Mouse (Mus musculus) CH12F3 (cell line): ENCODE results near the gene Efl1.

Experiments used
- in situ Hi-C: fragments of 300-500 bp; cut with MboI; formaldehyde crosslinking; loops from 2 replicates; pipeline ENCODE4 v1.14.3; 2020; ENCODE audit warnings: low sequenced_read_pairs

The Efl1 gene

GRCm38 (mm10) chr7:82808257-82808656 lies 159.8 kb downstream of the Efl1 start:
- in situ Hi-C loops: no loop called here

- in situ Hi-C loops: no loop called here
Measured at GRCm38 (mm10) chr7:82809126-82809525, 160.7 kb downstream of the Efl1 start.

GRCm38 (mm10) chr7:82810799-82811139 lies 162.4 kb downstream of the Efl1 start:
- in situ Hi-C loops: no loop called here

GRCm38 (mm10) chr7:82811140-82811851 lies 162.9 kb downstream of the Efl1 start:
- in situ Hi-C loops: no loop called here

GRCm38 (mm10) chr7:82812186-82813155 lies 164.1 kb downstream of the Efl1 start:
- in situ Hi-C loops: no loop called here

- in situ Hi-C loops: no loop called here
Measured at GRCm38 (mm10) chr7:82819541-82819940, 171.1 kb downstream of the Efl1 start.

- in situ Hi-C loops: no loop called here
Measured at GRCm38 (mm10) chr7:82820661-82821060, 172.2 kb downstream of the Efl1 start.

GRCm38 (mm10) chr7:82821501-82821900 lies 173.1 kb downstream of the Efl1 start:
- in situ Hi-C loops: no loop called here

- in situ Hi-C loops: no loop called here
Measured at GRCm38 (mm10) chr7:82822528-82822927, 174.1 kb downstream of the Efl1 start.
